Mouse (Mus musculus): Measurements from ENCODE around the gene Ppp1r9a. TPM values are rescaled to one million over a fixed set of nuclear protein-coding genes. Genes with fewer than 3 reads are reported as not detected.
"Not testable (repeated sequence)": the region's sequence is repeated elsewhere in the genome, so short reads cannot be mapped to it uniquely, and the experiment has no call there.

Gene Ppp1r9a
- 34.3 and 38.9 TPM in 2 replicates for polyA plus RNA-seq (2015; fragmentation: Nextera tagmentation; extraction: Ambion mirVana)

- H3K27ac ChIP-seq (replicated peaks): peak within 1 kb of the TSS; percentile 97
- no peaks in the 10 kb centered on the region for H3K36me3 ChIP-seq
- peak within 1 kb of the TSS; percentile 75 for H3K4me2 ChIP-seq
- H3K9ac ChIP-seq (replicated peaks): peak within 1 kb of the TSS; percentile 89
- under 1% methylated on average over 33 of the region's 49 CpGs for WGBS
- peaks cover 37% of the 10 kb centered on the region for H3K4me1 ChIP-seq
- H3K27me3 ChIP-seq (replicated peaks): no peaks in the 10 kb centered on the region
- peak; percentile 43 for ATAC-seq (ENCODE audit: low FRiP score)
- peak within 1 kb of the TSS; percentile 80 for H3K4me3 ChIP-seq (replicated peaks)
- no peaks in the 10 kb centered on the region for H3K9me3 ChIP-seq (replicated peaks)
Measured at GRCm38 (mm10) chr6:4902674-4903324, at the start of gene Ppp1r9a. Gene Ppp1r9a (plus strand): TSS chr6:4902917.

GRCm38 (mm10) chr6:4855236-4855635 lies 47.5 kb upstream of the Ppp1r9a start:
- Histone ChIP-seq H3K27me3 (replicated peaks) (no peaks in the 10 kb centered on the region), H3K9me3 (replicated peaks) (no peaks in the 10 kb centered on the region), H3K4me3 (replicated peaks) (no peak overlapping the region), H3K9ac (replicated peaks) (no peak overlapping the region), H3K4me1 (no peaks in the 10 kb centered on the region), H3K36me3 (no peaks in the 10 kb centered on the region), H3K27ac (replicated peaks) (no peak overlapping the region), H3K4me2 (no peak overlapping the region)
- ATAC-seq (ENCODE audit: low FRiP score): no peak
- WGBS: 74% methylated on average over 10 of the region's 10 CpGs

GRCm38 (mm10) chr6:4856919-4857318 lies 45.8 kb upstream of the Ppp1r9a start:
- H3K9ac ChIP-seq (replicated peaks): no peak overlapping the region
- no peaks in the 10 kb centered on the region for H3K4me1 ChIP-seq
- 95% methylated on average over 11 of the region's 11 CpGs for WGBS
- ATAC-seq (ENCODE audit: low FRiP score): no peak
- no peak overlapping the region for H3K4me3 ChIP-seq (replicated peaks)
- H3K27me3 ChIP-seq (replicated peaks): no peaks in the 10 kb centered on the region
- H3K9me3 ChIP-seq (replicated peaks): no peaks in the 10 kb centered on the region
- no peak overlapping the region for H3K4me2 ChIP-seq
- no peaks in the 10 kb centered on the region for H3K36me3 ChIP-seq
- H3K27ac ChIP-seq (replicated peaks): no peak overlapping the region

GRCm38 (mm10) chr6:4884316-4884715 lies 18.4 kb upstream of the Ppp1r9a start:
- 80% methylated on average over 3 of the region's 3 CpGs for WGBS
- H3K36me3 ChIP-seq: no peaks in the 10 kb centered on the region
- H3K4me3 ChIP-seq (replicated peaks): no peak overlapping the region
- H3K27me3 ChIP-seq (replicated peaks): no peaks in the 10 kb centered on the region
- no peaks in the 10 kb centered on the region for H3K9me3 ChIP-seq (replicated peaks)
- H3K27ac ChIP-seq (replicated peaks): no peak overlapping the region
- ATAC-seq (ENCODE audit: low FRiP score): no peak
- no peak overlapping the region for H3K4me2 ChIP-seq
- H3K4me1 ChIP-seq: no peaks in the 10 kb centered on the region
- no peak overlapping the region for H3K9ac ChIP-seq (replicated peaks)

- 85% methylated on average over 9 of the region's 9 CpGs for WGBS
- Histone ChIP-seq H3K36me3 (no peaks in the 10 kb centered on the region), H3K4me3 (replicated peaks) (no peak overlapping the region), H3K27me3 (replicated peaks) (no peaks in the 10 kb centered on the region), H3K9me3 (replicated peaks) (no peaks in the 10 kb centered on the region), H3K9ac (replicated peaks) (no peak overlapping the region), H3K27ac (replicated peaks) (no peak overlapping the region), H3K4me1 (no peaks in the 10 kb centered on the region), H3K4me2 (no peak overlapping the region)
- no peak for ATAC-seq (ENCODE audit: low FRiP score)
Measured at GRCm38 (mm10) chr6:4889544-4889943, 13.2 kb upstream of the Ppp1r9a start.

GRCm38 (mm10) chr6:4892417-4892816 lies 10.3 kb upstream of the Ppp1r9a start:
- 43% methylated on average over 11 of the region's 11 CpGs for WGBS
- no peak overlapping the region for H3K4me3 ChIP-seq (replicated peaks)
- no peak overlapping the region for H3K4me2 ChIP-seq
- no peaks in the 10 kb centered on the region for H3K4me1 ChIP-seq
- no peaks in the 10 kb centered on the region for H3K36me3 ChIP-seq
- H3K9ac ChIP-seq (replicated peaks): no peak overlapping the region
- H3K9me3 ChIP-seq (replicated peaks): no peaks in the 10 kb centered on the region
- H3K27ac ChIP-seq (replicated peaks): no peak overlapping the region
- ATAC-seq (ENCODE audit: low FRiP score): no peak
- no peaks in the 10 kb centered on the region for H3K27me3 ChIP-seq (replicated peaks)

GRCm38 (mm10) chr6:4893312-4893711 lies 9.4 kb upstream of the Ppp1r9a start:
- not testable (repeated sequence) for H3K4me3 ChIP-seq (replicated peaks); H3K9ac ChIP-seq (replicated peaks); H3K27ac ChIP-seq (replicated peaks); H3K36me3 ChIP-seq; H3K27me3 ChIP-seq (replicated peaks); ATAC-seq (ENCODE audit: low FRiP score); H3K4me2 ChIP-seq; H3K4me1 ChIP-seq; H3K9me3 ChIP-seq (replicated peaks)
- WGBS: 82% methylated on average over 12 of the region's 12 CpGs

GRCm38 (mm10) chr6:4899906-4900305 lies 2.8 kb upstream of the Ppp1r9a start:
- Histone ChIP-seq H3K4me2 (no peak overlapping the region), H3K36me3 (no peaks in the 10 kb centered on the region), H3K4me3 (replicated peaks) (no peak overlapping the region), H3K27me3 (replicated peaks) (no peaks in the 10 kb centered on the region), H3K4me1 (peaks cover 12% of the 10 kb centered on the region), H3K9me3 (replicated peaks) (no peaks in the 10 kb centered on the region), H3K9ac (replicated peaks) (no peak overlapping the region), H3K27ac (replicated peaks) (no peak overlapping the region)
- WGBS: 89% methylated on average over 6 of the region's 6 CpGs
- ATAC-seq (ENCODE audit: low FRiP score): no peak

- 1% methylated on average over 45 of the region's 77 CpGs for WGBS
- peak overlapping the region; percentile 89 for H3K9ac ChIP-seq (replicated peaks)
- peak; percentile 90 for ATAC-seq (ENCODE audit: low FRiP score)
Measured at GRCm38 (mm10) chr6:4903325-4904054, 773 bp downstream of the Ppp1r9a start.

GRCm38 (mm10) chr6:4904055-4904450 lies 1.3 kb downstream of the Ppp1r9a start:
- H3K27ac ChIP-seq (replicated peaks): peak overlapping the region; percentile 97
- peak overlapping the region; percentile 75 for H3K4me2 ChIP-seq
- H3K4me3 ChIP-seq (replicated peaks): peak overlapping the region; percentile 80
- peaks cover 44% of the 10 kb centered on the region for H3K4me1 ChIP-seq
- no peaks in the 10 kb centered on the region for H3K36me3 ChIP-seq
- peak overlapping the region; percentile 89 for H3K9ac ChIP-seq (replicated peaks)
- no peaks in the 10 kb centered on the region for H3K9me3 ChIP-seq (replicated peaks)
- peak; percentile 45; the same call in 1 of the 2 replicates for ATAC-seq (ENCODE audit: low FRiP score)
- no peaks in the 10 kb centered on the region for H3K27me3 ChIP-seq (replicated peaks)
- WGBS: 1% methylated on average over 9 of the region's 9 CpGs

More at GRCm38 (mm10) chr6:4903325-4904054, 773 bp downstream of the Ppp1r9a start:
- Histone ChIP-seq H3K27me3 (replicated peaks) (no peaks in the 10 kb centered on the region), H3K4me2 (peak overlapping the region; percentile 75), H3K9me3 (replicated peaks) (no peaks in the 10 kb centered on the region), H3K27ac (replicated peaks) (peak overlapping the region; percentile 97), H3K4me1 (peaks cover 43% of the 10 kb centered on the region), H3K4me3 (replicated peaks) (peak overlapping the region; percentile 80), H3K36me3 (no peaks in the 10 kb centered on the region)

- Histone ChIP-seq H3K4me2 (no peak overlapping the region), H3K4me1 (peaks cover 46% of the 10 kb centered on the region), H3K9ac (replicated peaks) (no peak overlapping the region), H3K4me3 (replicated peaks) (no peak overlapping the region), H3K27me3 (replicated peaks) (no peaks in the 10 kb centered on the region), H3K36me3 (no peaks in the 10 kb centered on the region), H3K27ac (replicated peaks) (no peak overlapping the region), H3K9me3 (replicated peaks) (no peaks in the 10 kb centered on the region)
- ATAC-seq (ENCODE audit: low FRiP score): peak; percentile 35; the same call in 1 of the 2 replicates
- 11% methylated on average over 10 of the region's 10 CpGs for WGBS
Measured at GRCm38 (mm10) chr6:4910042-4910634, 7.4 kb downstream of the Ppp1r9a start.

GRCm38 (mm10) chr6:4918470-4918869 lies 15.8 kb downstream of the Ppp1r9a start:
- no peak overlapping the region for H3K27ac ChIP-seq (replicated peaks)
- 87% methylated on average over 5 of the region's 5 CpGs for WGBS

More at GRCm38 (mm10) chr6:4918470-4918869, 15.8 kb downstream of the Ppp1r9a start:
- no peak overlapping the region for H3K9ac ChIP-seq (replicated peaks)
- H3K4me2 ChIP-seq: no peak overlapping the region
- H3K36me3 ChIP-seq: peaks cover 8% of the 10 kb centered on the region
- no peak for ATAC-seq (ENCODE audit: low FRiP score)
- H3K27me3 ChIP-seq (replicated peaks): no peaks in the 10 kb centered on the region
- H3K4me1 ChIP-seq: no peaks in the 10 kb centered on the region
- no peaks in the 10 kb centered on the region; the same call in 1 of the 2 replicates for H3K9me3 ChIP-seq (replicated peaks)
- no peak overlapping the region for H3K4me3 ChIP-seq (replicated peaks)

Data from neural tube, embryonic 15.5 days (tissue).